Mouse (Mus musculus): ENCODE measurements at regions not wholly inside any gene's neighbourhood (a gene's known extent, or its start where the extent isn't known, plus 50 kb on each side); places are given as distances from the start of the nearest gene placed in this dataset.

GRCm38 (mm10) chr13:39950203-39950602 is 411.0 kb downstream of the Ofcc1 start:
- DNase-seq (ENCODE audit: extremely low spot score in 1 of 2, low spot score in 1 of 2) = no peak

DNA sequence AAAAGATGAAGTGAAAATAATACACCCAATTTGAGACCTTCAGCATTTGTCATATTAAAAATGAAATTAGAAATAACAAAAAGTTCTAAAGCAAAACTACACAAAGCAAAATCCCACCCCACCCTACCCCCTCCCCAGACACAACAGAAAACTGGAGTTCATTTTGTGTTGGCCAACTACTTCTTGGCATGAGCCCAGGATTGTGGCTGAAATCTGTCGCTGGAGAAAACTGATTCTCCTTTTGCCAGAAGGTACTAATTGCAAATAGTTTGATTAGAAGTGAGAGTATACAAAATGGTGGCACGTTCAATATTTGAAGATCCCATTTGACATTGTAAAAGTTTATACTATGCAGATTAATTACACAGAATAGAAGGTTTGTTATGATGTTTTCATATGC is 426.0 kb downstream of the Ofcc1 start:
- no peak for DNase-seq (ENCODE audit: extremely low spot score in 1 of 2, low spot score in 1 of 2)

- no peak for DNase-seq (ENCODE audit: extremely low spot score in 1 of 2, low spot score in 1 of 2)
These were observed 429.8 kb downstream of the Ofcc1 start for GRCm38 (mm10) chr13:39931487-39931886.

- no peak for DNase-seq (ENCODE audit: extremely low spot score in 1 of 2, low spot score in 1 of 2)
These were observed 432.7 kb downstream of the Ofcc1 start for GRCm38 (mm10) chr13:39928573-39928972.

DNA sequence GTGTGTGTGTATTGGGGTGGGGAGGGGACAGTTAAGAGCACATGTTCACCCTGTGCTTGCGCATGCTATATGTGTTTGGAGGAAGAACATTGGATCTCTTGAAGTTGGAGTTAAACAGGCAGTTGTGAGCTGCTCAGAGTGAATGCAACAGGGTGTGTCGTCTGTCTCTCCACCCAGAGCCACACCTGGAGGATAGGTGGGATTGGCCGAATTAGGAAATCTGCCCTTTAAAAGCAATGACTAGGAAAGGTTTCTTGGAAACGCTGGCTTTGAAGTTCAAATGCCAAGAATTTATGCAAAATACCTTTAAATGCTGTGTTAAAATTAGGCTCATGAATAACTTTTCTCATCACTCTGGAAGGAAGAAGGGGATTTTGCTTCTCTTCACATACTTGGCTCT is 436.9 kb downstream of the Ofcc1 start:
- no peak for DNase-seq (ENCODE audit: extremely low spot score in 1 of 2, low spot score in 1 of 2)

- no peak for DNase-seq (ENCODE audit: extremely low spot score in 1 of 2, low spot score in 1 of 2)
These were observed 438.1 kb downstream of the Ofcc1 start for GRCm38 (mm10) chr13:39923113-39923512.

DNA sequence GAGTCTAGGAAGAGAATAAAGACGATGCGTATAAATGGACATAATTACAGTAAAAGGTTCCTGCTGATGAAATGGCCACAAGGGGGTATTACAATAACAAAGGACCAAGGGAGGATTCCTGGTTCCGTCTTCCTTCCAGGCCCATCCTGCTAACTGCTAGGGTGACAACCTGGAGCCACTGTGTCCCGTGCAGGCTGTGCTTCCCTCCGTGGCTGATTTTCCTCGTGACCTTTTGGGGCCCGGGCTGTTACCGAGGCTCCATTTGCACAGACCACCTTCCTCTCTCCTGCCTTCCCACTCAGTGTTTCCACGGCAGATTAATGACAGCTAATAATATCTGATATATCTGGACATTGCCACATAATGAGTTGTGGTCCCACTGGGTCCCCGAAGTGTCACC is 453.5 kb downstream of the Ofcc1 start:
- DNase-seq (ENCODE audit: extremely low spot score in 1 of 2, low spot score in 1 of 2) = no peak

GRCm38 (mm10) chr13:39904264-39904663 is 457.0 kb downstream of the Ofcc1 start:
- DNase-seq (ENCODE audit: extremely low spot score in 1 of 2, low spot score in 1 of 2) = no peak

DNA sequence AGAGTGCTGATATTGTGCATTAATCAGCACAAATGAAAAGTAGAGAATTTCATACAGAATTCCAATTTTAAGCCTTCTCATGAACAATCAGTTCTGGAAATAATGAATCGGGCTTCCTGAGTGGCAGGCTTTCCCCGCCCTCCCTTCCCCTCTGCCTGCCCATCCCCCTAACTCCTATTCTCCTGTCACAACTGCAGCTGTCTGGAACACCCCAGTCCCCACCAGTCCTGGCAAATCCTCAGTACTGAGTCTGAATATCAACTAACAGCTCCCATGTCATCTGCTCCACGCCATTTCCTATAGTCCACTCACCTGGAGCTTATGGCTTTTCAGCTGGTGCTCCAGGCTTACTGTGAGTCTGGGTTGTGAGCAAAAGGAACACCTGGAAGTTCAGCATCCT is 457.9 kb downstream of the Ofcc1 start:
- DNase-seq (ENCODE audit: extremely low spot score in 1 of 2, low spot score in 1 of 2) = no peak

- DNase-seq (ENCODE audit: extremely low spot score in 1 of 2, low spot score in 1 of 2) = no peak
These were observed 461.9 kb downstream of the Ofcc1 start for GRCm38 (mm10) chr13:39899332-39899731.

GRCm38 (mm10) chr13:39898412-39898979 is 462.8 kb downstream of the Ofcc1 start:
- no peak for DNase-seq (ENCODE audit: extremely low spot score in 1 of 2, low spot score in 1 of 2)

DNA sequence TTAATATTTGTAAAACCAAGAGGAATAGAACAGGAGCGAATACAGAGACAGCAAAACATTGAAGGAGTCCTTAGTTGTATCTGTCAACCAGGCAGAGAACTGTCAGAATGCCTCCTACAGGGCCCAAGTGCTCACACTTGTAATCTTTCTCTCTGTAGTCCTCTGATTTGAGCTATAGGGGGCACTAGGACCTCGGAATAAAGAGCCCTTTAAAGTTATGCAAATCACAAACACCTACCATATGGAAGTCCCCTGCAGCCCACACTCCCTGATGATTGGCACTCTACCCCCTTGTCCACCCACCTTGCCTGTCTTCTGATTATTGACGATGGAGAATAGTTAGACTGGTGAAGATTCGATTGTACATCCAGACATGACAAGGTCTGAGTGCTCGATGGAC is 467.1 kb downstream of the Ofcc1 start:
- DNase-seq (ENCODE audit: extremely low spot score in 1 of 2, low spot score in 1 of 2) = no peak

- no peak for DNase-seq (ENCODE audit: extremely low spot score in 1 of 2, low spot score in 1 of 2)
These were observed 480.2 kb downstream of the Ofcc1 start for GRCm38 (mm10) chr13:39881066-39881465.

DNA sequence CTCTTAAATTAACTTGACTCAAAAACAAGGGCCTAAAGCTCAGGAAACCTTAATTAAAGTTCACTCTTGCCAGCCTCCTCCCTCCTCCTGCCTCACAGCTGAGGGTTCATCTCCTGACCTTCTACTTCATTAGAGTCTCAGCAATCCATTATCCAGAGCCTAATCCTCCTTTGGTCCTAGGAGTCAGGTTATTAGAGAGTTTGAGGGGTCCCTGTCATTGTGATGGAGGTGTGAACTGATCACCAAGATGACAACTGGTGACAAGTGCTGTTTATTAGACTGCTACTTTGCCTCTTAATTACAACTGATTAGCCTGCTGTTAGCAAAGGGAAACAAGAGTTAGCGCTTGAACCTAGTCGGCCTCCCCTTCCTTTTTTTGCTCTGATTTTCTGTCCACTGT is 481.1 kb downstream of the Ofcc1 start:
- no peak for DNase-seq (ENCODE audit: extremely low spot score in 1 of 2, low spot score in 1 of 2)

GRCm38 (mm10) chr13:39877361-39878141 is 483.7 kb downstream of the Ofcc1 start:
- no peak for DNase-seq (ENCODE audit: extremely low spot score in 1 of 2, low spot score in 1 of 2)

- DNase-seq (ENCODE audit: extremely low spot score in 1 of 2, low spot score in 1 of 2) = no peak
These were observed 508.9 kb downstream of the Ofcc1 start for GRCm38 (mm10) chr13:39852257-39852800.

DNA sequence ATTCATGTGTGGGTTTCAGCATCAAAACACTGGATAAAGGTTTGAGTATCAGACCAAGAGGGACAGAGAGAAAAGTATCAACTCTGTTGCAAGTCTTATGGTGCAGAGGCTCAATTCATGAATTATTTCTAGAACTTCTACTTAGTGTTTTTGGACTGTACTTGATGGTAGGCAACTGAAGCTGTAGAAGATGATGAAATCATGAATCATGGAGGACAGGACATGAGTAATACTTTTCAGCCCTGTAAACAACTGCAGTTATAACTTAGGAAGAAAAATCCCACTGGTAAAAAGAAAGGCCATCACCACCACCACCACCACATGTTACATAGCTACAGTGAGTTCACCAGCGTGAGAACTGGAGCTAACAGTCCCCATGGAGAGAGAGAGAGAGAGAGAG is 511.9 kb downstream of the Ofcc1 start:
- no peak for DNase-seq (ENCODE audit: extremely low spot score in 1 of 2, low spot score in 1 of 2)

DNA sequence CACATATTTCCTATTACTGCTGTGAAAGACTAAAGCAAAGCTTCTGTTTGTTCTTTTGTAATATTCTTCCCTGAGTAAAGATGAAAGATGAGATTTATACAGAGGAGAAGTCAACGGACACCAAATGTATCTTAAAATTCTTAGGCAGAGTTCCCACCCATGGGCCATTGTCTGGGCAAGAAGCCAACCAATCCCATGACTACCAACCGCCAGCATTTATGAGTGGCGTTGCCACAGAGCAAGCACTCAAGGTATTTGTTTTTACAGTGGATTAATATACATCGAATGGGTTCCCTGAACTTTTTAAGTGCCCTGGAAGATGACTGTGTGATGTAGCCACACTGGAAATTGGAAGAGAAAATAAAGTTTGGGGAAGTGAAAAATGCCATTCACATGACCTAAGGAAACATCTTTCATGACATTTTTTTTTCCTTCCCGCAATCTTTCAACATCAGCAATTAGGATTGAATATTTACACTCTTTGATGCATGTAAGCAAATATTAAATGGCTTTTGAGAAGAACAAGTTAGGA is 525.1 kb downstream of the Ofcc1 start:
- DNase-seq (ENCODE audit: extremely low spot score in 1 of 2, low spot score in 1 of 2) = no peak

- no peak for DNase-seq (ENCODE audit: extremely low spot score in 1 of 2, low spot score in 1 of 2)
These were observed 525.9 kb downstream of the Ofcc1 start for GRCm38 (mm10) chr13:39835302-39835701.

DNA sequence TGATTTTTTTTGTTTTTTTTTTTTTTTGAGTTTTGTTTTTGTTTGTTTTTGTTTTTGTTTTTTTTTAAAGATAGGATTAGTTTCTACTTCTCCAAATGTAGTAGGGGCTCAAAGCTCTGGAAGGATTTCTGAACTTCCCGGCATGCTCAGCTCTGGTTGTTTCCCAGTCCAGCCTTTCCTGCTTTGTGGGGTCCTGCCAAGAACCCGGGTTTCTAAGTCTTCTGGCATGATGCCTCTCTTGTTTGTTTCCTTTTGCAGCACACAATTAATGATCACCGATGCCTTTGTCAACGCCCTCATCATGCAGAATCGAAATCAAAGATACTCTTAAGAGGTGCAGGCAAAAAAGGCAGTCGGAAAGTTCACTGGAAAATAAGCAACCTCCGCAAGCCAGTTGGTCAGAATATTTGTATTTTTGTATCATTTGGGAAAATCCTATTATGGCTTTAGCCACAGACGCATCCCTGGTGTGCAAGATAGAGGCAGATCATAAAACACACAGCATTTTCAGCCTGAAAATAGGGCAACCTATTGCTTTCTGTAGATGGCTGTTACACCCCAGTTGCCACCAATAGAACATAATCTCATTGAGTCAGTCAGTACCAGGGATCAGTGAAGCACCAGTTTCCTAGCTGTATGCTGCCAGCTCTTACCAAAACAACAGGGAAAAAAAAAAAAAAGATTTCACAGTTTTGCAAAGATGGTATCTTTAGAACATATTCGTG is 526.6 kb downstream of the Ofcc1 start:
- no peak for DNase-seq (ENCODE audit: extremely low spot score in 1 of 2, low spot score in 1 of 2)

DNA sequence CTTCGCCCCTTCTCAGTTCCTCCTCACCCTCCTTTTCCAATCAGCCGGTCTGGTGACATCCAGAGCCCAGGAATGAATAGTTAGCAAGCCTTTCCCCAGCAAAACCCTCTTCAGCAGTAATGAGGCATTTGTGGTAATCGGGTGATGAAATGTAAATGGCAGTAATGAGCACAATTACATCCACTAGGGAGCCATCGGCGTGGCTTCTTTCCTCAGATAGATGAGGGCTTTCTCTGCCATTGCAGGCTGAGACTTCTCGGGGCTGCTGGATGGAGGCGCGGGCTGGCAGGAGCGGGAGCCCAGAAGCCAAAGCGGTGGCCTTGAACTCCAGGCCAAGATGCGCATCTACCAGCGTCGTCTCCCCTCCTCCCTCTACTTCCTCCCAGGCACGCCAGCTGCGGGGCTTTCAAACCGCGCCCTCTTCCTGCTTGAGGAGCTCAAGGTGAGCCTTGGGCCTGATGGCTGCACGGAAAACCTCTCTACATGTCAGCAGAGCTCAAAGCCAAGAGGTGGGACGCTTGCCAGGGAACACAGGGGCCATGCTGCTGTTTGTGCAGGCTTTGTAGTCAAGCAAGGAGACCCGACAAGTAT is 537.2 kb downstream of the Ofcc1 start:
- peak; percentile 10 to 21 for DNase-seq (ENCODE audit: extremely low spot score in 1 of 2, low spot score in 1 of 2)

Data from layer of hippocampus, postnatal 25 days (tissue).